Mouse (Mus musculus): ENCODE data around the gene Mymk. TPM values are rescaled to one million over a fixed set of nuclear protein-coding genes. Genes with fewer than 3 reads are reported as not detected.

The Mymk gene
- polyA plus RNA-seq, 1 experiment from 2014 or later = not detected

- DNase-seq (ENCODE audit: low spot score) (no peak), ATAC-seq (no peak)
- H3K4me2 ChIP-seq (ENCODE audit: low read length) = no peak overlapping the region
- H3K27ac ChIP-seq (ENCODE audit: low read depth, low read length) = no peak overlapping the region
- no peak overlapping the region for H3K4me3 ChIP-seq (ENCODE audit: low read depth, low read length)
- 60% methylated on average over 4 of the region's 4 CpGs for WGBS
- H3K27me3 ChIP-seq (replicated peaks; ENCODE audit: control insufficient read depth, insufficient read depth, low read length) = no peaks in the 10 kb centered on the region
- H3K9me3 ChIP-seq (replicated peaks; ENCODE audit: control insufficient read depth, low read length) = no peaks in the 10 kb centered on the region
- H3K9ac ChIP-seq (ENCODE audit: low read length) = no peak overlapping the region
- H3K36me3 ChIP-seq (ENCODE audit: control insufficient read depth, insufficient read depth, low read length) = no peaks in the 10 kb centered on the region
- no peaks in the 10 kb centered on the region for H3K4me1 ChIP-seq (ENCODE audit: control insufficient read depth, insufficient read depth, low read length)
Observed at GRCm38 (mm10) chr2:27037008-27037407, 35.0 kb downstream of the Mymk start.

GRCm38 (mm10) chr2:27036003-27036402 lies 36.0 kb downstream of the Mymk start:
- 72% methylated on average over 3 of the region's 3 CpGs for WGBS
- Histone ChIP-seq H3K4me3 (ENCODE audit: low read depth, low read length) (no peak overlapping the region), H3K9me3 (replicated peaks; ENCODE audit: control insufficient read depth, low read length) (no peaks in the 10 kb centered on the region), H3K4me2 (ENCODE audit: low read length) (no peak overlapping the region), H3K9ac (ENCODE audit: low read length) (no peak overlapping the region), H3K4me1 (ENCODE audit: control insufficient read depth, insufficient read depth, low read length) (no peaks in the 10 kb centered on the region), H3K27ac (ENCODE audit: low read depth, low read length) (no peak overlapping the region), H3K27me3 (replicated peaks; ENCODE audit: control insufficient read depth, insufficient read depth, low read length) (no peaks in the 10 kb centered on the region), H3K36me3 (ENCODE audit: control insufficient read depth, insufficient read depth, low read length) (no peaks in the 10 kb centered on the region)
- DNase-seq (ENCODE audit: low spot score) = no peak
- ATAC-seq = no peak

- WGBS = 76% methylated on average over 2 of the region's 2 CpGs
Observed at GRCm38 (mm10) chr2:27032361-27032760, 39.6 kb downstream of the Mymk start.

GRCm38 (mm10) chr2:27028437-27029015 lies 43.5 kb downstream of the Mymk start:
- Histone ChIP-seq H3K27me3 (replicated peaks; ENCODE audit: control insufficient read depth, insufficient read depth, low read length) (no peaks in the 10 kb centered on the region), H3K4me1 (ENCODE audit: control insufficient read depth, insufficient read depth, low read length) (no peaks in the 10 kb centered on the region), H3K4me3 (ENCODE audit: low read depth, low read length) (peak overlapping the region; percentile 27), H3K9ac (ENCODE audit: low read length) (peak overlapping the region; percentile 57; the same call in 1 of the 2 replicates), H3K36me3 (ENCODE audit: control insufficient read depth, insufficient read depth, low read length) (no peaks in the 10 kb centered on the region), H3K4me2 (ENCODE audit: low read length) (peak overlapping the region; percentile 63), H3K27ac (ENCODE audit: low read depth, low read length) (no peak overlapping the region), H3K9me3 (replicated peaks; ENCODE audit: control insufficient read depth, low read length) (no peaks in the 10 kb centered on the region)
- no peak for DNase-seq (ENCODE audit: low spot score)
- no peak; the same call in 1 of the 2 replicates for ATAC-seq
- whole genome bisulfite sequencing = 72% methylated on average over 4 of the region's 4 CpGs

More at GRCm38 (mm10) chr2:27032361-27032760, 39.6 kb downstream of the Mymk start:
- Histone ChIP-seq H3K36me3 (ENCODE audit: control insufficient read depth, insufficient read depth, low read length) (no peaks in the 10 kb centered on the region), H3K9me3 (replicated peaks; ENCODE audit: control insufficient read depth, low read length) (no peaks in the 10 kb centered on the region), H3K27ac (ENCODE audit: low read depth, low read length) (no peak overlapping the region), H3K4me2 (ENCODE audit: low read length) (no peak overlapping the region), H3K9ac (ENCODE audit: low read length) (no peak overlapping the region), H3K4me1 (ENCODE audit: control insufficient read depth, insufficient read depth, low read length) (no peaks in the 10 kb centered on the region), H3K27me3 (replicated peaks; ENCODE audit: control insufficient read depth, insufficient read depth, low read length) (no peaks in the 10 kb centered on the region), H3K4me3 (ENCODE audit: low read depth, low read length) (no peak overlapping the region)
- no peak for DNase-seq (ENCODE audit: low spot score)
- no peak for ATAC-seq

DNA sequence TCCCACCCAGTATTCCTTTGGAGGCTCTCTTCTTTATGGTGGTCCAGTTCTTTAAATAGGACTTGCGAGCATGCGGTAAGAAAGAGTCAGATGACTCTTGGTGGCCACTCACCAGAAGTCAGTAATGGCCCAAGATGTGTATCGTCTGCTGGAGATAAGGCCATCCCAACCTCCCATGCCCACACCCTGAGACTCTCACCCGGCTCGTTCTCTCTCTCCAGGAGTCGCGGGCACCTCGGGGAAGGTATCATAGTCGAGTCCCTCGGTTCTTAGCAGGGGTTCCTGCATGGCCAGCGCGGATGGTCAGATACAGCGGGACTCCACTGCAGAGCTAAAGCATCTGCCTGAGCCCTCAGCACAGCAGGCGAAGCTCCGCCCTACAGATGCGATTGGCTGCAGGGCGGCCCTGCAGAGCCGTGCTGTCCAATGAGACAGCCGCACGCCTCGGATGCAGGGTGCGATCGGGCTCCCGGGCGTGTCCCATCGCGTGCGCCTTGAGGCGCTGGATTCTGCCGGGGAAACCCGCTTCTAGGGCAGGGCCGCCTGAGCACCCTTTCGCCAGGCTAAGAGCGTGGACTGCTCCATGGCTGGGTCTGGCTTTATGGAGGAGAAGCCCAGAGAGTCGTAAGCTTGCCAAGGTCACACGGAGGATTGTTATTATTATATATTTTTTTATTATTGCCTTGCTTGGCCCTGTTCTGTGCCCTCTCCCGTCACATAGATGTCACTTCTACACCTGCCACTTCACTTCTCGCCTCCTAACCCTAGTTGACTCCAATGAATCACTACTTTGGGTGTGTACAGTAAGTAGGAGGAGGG lies 44.2 kb downstream of the Mymk start, which contains the start of gene Slc2a6:
TSS of gene Slc2a6 (minus strand) at position 381 of the 819 bp plus-strand sequence.
- peak; percentile 95 for DNase-seq (ENCODE audit: low spot score)
- WGBS = 3% methylated on average over 38 of the region's 38 CpGs
- no peak within 1 kb of the TSS for H3K27ac ChIP-seq (ENCODE audit: low read depth, low read length)

DNA sequence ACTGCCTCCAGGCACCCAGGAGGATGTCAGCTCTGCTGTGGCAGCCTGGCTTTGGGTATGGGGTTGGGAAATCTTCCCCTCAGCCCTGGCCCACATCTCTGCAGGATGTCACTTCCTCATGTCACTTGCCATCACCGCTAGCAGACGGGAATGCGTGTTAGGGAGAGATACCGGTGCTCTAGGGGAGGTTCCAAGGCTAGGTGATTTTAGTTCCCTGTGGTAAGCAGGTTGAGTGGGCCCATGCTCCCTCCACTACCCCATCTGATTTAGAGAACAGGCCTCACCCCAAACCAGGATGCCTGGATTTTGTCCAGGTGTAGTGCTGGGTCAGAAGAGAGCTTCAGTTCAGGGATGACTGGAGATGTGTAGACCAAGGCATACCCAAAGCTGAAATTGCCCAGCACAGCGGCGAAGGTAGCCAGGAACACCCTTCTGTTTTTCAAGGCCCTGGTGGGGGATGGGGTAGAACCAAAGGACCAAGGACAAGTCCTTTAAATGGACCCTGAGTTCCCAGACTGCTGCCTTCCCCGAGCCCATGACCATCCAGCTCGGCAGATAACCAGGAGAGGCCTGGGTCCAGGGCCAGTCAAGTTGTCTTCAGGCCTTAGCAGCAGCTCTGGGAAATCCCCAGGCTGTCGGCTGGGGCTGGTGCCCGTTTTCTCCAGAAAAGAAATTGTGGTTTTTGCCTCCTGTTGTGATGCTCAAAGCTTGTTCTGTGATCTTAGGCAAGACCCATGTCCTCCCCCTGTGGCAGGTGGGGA lies 44.9 kb downstream of the Mymk start:
- no peaks in the 10 kb centered on the region for H3K27me3 ChIP-seq (replicated peaks; ENCODE audit: control insufficient read depth, insufficient read depth, low read length)
- H3K9me3 ChIP-seq (replicated peaks; ENCODE audit: control insufficient read depth, low read length) = no peaks in the 10 kb centered on the region
- no peak for ATAC-seq
- H3K9ac ChIP-seq (ENCODE audit: low read length) = peak overlapping the region; percentile 57
- H3K4me3 ChIP-seq (ENCODE audit: low read depth, low read length) = peak overlapping the region; percentile 27; the same call in 1 of the 2 replicates
- no peaks in the 10 kb centered on the region for H3K4me1 ChIP-seq (ENCODE audit: control insufficient read depth, insufficient read depth, low read length)
- H3K36me3 ChIP-seq (ENCODE audit: control insufficient read depth, insufficient read depth, low read length) = no peaks in the 10 kb centered on the region
- no peak overlapping the region for H3K27ac ChIP-seq (ENCODE audit: low read depth, low read length)
- H3K4me2 ChIP-seq (ENCODE audit: low read length) = peak overlapping the region; percentile 63
- 72% methylated on average over 10 of the region's 10 CpGs for WGBS
- no peak for DNase-seq (ENCODE audit: low spot score)

More for the DNA sequence above, 44.2 kb downstream of the Mymk start, which contains the start of gene Slc2a6:
- H3K4me1 ChIP-seq (ENCODE audit: control insufficient read depth, insufficient read depth, low read length) = no peaks in the 10 kb centered on the region
- H3K9ac ChIP-seq (ENCODE audit: low read length) = peak within 1 kb of the TSS; percentile 57
- H3K36me3 ChIP-seq (ENCODE audit: control insufficient read depth, insufficient read depth, low read length) = no peaks in the 10 kb centered on the region
- H3K4me2 ChIP-seq (ENCODE audit: low read length) = peak within 1 kb of the TSS; percentile 63
- peak; percentile 100 for ATAC-seq
- no peaks in the 10 kb centered on the region for H3K27me3 ChIP-seq (replicated peaks; ENCODE audit: control insufficient read depth, insufficient read depth, low read length)
- H3K4me3 ChIP-seq (ENCODE audit: low read depth, low read length) = peak within 1 kb of the TSS; percentile 27
- H3K9me3 ChIP-seq (replicated peaks; ENCODE audit: control insufficient read depth, low read length) = no peaks in the 10 kb centered on the region

DNA sequence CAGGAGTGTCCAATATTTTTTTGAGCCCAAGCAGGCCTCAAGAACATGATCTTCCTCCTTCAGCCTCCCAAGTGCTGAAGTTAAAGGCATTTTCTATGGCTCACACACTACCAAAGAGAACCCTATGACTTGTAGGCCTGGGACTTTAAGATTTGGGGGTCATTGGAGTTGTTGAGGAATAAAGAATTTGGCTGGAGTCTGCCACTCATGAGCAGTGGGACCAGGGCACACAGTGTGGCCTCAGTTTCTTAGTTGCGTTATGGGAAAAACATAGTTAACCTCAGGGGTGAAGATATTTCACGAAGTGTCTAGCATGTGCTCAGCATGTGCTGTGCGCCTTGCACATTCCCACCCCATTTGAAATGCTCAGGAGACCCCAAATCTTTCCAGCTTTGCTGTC lies 45.6 kb downstream of the Mymk start:
- ATAC-seq = no peak
- no peaks in the 10 kb centered on the region for H3K27me3 ChIP-seq (replicated peaks; ENCODE audit: control insufficient read depth, insufficient read depth, low read length)
- no peaks in the 10 kb centered on the region for H3K4me1 ChIP-seq (ENCODE audit: control insufficient read depth, insufficient read depth, low read length)
- 93% methylated on average over 3 of the region's 3 CpGs for WGBS
- H3K9me3 ChIP-seq (replicated peaks; ENCODE audit: control insufficient read depth, low read length) = no peaks in the 10 kb centered on the region
- no peak overlapping the region for H3K4me3 ChIP-seq (ENCODE audit: low read depth, low read length)
- H3K4me2 ChIP-seq (ENCODE audit: low read length) = no peak overlapping the region
- H3K36me3 ChIP-seq (ENCODE audit: control insufficient read depth, insufficient read depth, low read length) = 0 out of 2 replicates have a peak, but pooled peaks cover 4% of the 10 kb centered on the region
- no peak overlapping the region for H3K9ac ChIP-seq (ENCODE audit: low read length)
- H3K27ac ChIP-seq (ENCODE audit: low read depth, low read length) = no peak overlapping the region
- no peak for DNase-seq (ENCODE audit: low spot score)

- H3K27ac ChIP-seq (ENCODE audit: low read depth, low read length) = no peak overlapping the region
- no peaks in the 10 kb centered on the region for H3K27me3 ChIP-seq (replicated peaks; ENCODE audit: control insufficient read depth, insufficient read depth, low read length)
- no peak overlapping the region for H3K4me3 ChIP-seq (ENCODE audit: low read depth, low read length)
- DNase-seq (ENCODE audit: low spot score) (no peak), ATAC-seq (no peak)
- H3K4me2 ChIP-seq (ENCODE audit: low read length) = no peak overlapping the region
- 86% methylated on average over 3 of the region's 3 CpGs for WGBS
- H3K9me3 ChIP-seq (replicated peaks; ENCODE audit: control insufficient read depth, low read length) = no peaks in the 10 kb centered on the region
- H3K36me3 ChIP-seq (ENCODE audit: control insufficient read depth, insufficient read depth, low read length) = 0 out of 2 replicates have a peak, but pooled peaks cover 7% of the 10 kb centered on the region
- no peaks in the 10 kb centered on the region for H3K4me1 ChIP-seq (ENCODE audit: control insufficient read depth, insufficient read depth, low read length)
- H3K9ac ChIP-seq (ENCODE audit: low read length) = no peak overlapping the region
Observed at GRCm38 (mm10) chr2:27025545-27025944, 46.4 kb downstream of the Mymk start.

Measured in forebrain, embryonic 14.5 days (tissue).